Mouse (Mus musculus): ENCODE measurements at regions not wholly inside any gene's neighbourhood (a gene's known extent, or its start where the extent isn't known, plus 50 kb on each side); places are given as distances from the start of the nearest gene placed in this dataset.
A peak's percentile ranks its signal among the peaks of the same experiment; 100 is the strongest.
"Not testable (repeated sequence)": the region's sequence is repeated elsewhere in the genome, so short reads cannot be mapped to it uniquely, and the experiment has no call there.

DNA sequence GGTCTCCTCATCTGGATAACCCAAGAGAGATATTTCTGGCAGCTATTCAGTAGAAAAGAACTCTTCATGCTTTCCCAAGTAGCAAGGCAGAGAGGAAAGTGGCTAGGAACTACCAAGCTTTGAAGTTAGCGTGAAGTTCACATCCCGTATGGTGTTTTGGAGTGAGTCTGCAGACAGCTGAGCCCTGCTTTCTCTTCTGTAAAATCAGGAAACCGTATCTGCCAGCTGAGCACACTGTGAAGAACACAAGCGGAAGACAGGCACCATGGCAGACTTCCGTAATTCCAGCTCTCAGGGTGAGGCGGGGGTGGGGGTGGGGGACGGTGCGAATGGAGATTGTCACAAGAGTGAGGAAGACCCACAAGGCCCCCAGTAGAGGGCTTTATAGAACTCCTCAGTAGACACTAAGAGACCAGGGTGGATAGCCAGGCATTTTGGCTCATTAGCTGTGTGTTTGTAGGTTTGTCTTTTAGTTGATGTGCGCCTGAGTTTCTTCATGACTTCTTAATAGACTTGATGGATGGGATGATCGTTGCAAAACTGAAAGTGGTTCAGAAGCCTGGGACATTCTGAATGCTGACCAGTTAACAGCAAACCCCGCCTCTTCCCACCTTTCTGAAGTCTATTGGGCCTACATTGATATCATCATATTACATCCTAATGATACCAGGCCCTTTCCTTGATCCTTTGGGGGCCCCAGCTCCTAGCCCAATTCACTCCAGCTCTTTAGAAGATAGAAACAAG, 287.4 kb downstream of the 4933412E24Rik start:
- no peak for ATAC-seq (ENCODE audit: insufficient number of reproducible peaks, low FRiP score, low TSS enrichment, low read depth)
- no peak overlapping the region for H3K9ac ChIP-seq
- peaks cover 8% of the 10 kb centered on the region; the same call in 1 of the 2 replicates for H3K4me1 ChIP-seq
- H3K27me3 ChIP-seq: no peaks in the 10 kb centered on the region
- H3K9me3 ChIP-seq (replicated peaks): no peaks in the 10 kb centered on the region
- H3K4me2 ChIP-seq (replicated peaks): no peak overlapping the region
- WGBS: 69% methylated on average over 11 of the region's 11 CpGs
- peak overlapping the region; percentile 51; the same call in 1 of the 2 replicates for H3K27ac ChIP-seq (replicated peaks)
- no peak overlapping the region for H3K4me3 ChIP-seq (replicated peaks)
- H3K36me3 ChIP-seq: no peaks in the 10 kb centered on the region

DNA sequence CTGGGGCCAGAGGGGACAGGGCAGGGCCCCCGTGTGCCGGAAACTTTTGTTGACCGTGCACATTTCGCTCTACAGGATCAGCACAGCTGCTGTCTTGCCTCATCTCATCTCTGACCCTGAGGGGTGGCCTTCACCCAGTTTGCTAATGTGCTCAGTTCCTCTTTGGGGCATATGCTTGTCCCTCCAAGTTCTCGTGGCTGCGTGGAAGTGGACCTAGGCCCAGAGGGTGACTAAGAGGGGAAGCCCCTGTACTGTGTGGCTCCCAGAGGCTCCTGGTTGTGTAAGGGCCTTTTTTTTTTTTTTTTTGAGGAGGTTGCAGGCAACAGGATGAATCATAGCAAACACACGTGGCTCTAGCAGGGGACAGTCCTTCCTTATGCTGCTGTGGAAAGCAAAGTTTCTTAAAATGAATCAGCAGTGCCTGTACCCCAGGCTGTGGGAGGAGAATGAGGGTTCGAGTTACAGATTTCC, 288.2 kb downstream of the 4933412E24Rik start:
- no peaks in the 10 kb centered on the region for H3K27me3 ChIP-seq
- 48% methylated on average over 8 of the region's 8 CpGs for WGBS
- H3K9ac ChIP-seq: no peak overlapping the region
- no peaks in the 10 kb centered on the region for H3K9me3 ChIP-seq (replicated peaks)
- H3K27ac ChIP-seq (replicated peaks): peak overlapping the region; percentile 51; the same call in 1 of the 2 replicates
- peaks cover 8% of the 10 kb centered on the region; the same call in 1 of the 2 replicates for H3K4me1 ChIP-seq
- no peak overlapping the region for H3K4me3 ChIP-seq (replicated peaks)
- H3K4me2 ChIP-seq (replicated peaks): no peak overlapping the region
- H3K36me3 ChIP-seq: no peaks in the 10 kb centered on the region
- ATAC-seq (ENCODE audit: insufficient number of reproducible peaks, low FRiP score, low TSS enrichment, low read depth): no peak; the same call in 1 of the 2 replicates

DNA sequence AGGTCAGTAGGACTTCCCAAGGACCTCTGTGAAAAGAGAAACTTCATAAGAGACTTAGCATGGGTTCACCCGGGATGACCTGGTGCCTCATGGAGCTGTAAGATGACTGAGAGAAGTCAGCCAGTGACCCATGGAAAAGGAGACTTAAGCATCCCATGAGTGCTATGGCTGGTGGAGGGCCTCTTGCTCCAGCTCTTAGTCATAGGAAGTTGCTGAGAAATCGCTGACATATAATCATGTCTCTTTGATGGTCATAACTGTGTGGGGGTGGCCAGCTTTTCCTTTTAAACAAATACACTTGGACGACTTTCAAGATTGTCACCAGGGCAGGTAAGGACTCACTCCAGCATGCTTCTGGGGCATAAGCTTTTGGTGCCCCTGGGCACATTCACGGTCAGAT, 290.5 kb downstream of the 4933412E24Rik start:
- 75% methylated on average over 4 of the region's 4 CpGs for WGBS
- no peaks in the 10 kb centered on the region for H3K27me3 ChIP-seq
- no peak overlapping the region for H3K27ac ChIP-seq (replicated peaks)

DNA sequence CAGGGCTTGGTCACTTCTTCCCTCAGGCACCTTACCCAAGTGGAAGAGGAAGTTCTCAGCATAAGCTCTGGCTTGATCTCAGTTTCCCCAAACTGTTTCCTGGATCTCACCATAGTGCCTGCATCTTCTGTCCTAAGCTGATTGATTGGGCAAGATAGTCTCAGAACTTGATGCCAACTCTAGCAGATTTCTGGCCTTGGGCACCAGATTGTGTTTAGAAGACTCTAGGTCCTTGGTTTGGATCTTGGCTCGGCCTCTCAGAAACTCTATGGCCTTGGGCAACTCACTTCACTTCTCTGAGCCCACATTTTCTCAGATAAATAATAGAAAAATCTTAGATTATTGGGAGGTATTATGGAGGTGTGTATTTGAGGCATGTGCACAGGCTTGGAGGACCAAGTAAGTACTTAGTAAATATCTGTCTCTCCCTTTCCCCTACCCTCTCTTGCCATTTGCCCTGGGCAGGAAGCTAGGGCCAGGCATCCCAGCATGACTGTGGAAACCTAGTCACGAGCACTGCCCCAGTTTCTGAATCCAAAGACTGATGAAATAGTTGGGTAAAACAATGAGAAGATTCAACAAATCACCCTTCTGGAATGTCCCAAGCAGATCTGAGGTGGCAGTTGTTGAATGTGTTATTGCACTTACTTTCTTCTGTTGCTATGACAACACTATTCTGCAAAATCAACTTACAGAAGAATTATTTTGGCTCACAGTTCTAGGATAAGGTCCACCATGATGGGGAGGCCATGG, 293.6 kb downstream of the 4933412E24Rik start:
- Histone ChIP-seq H3K4me2 (replicated peaks) (no peak overlapping the region), H3K4me3 (replicated peaks) (no peak overlapping the region), H3K27me3 (no peaks in the 10 kb centered on the region), H3K27ac (replicated peaks) (no peak overlapping the region), H3K9me3 (replicated peaks) (no peaks in the 10 kb centered on the region), H3K36me3 (no peaks in the 10 kb centered on the region), H3K9ac (no peak overlapping the region), H3K4me1 (no peaks in the 10 kb centered on the region)
- no peak for ATAC-seq (ENCODE audit: insufficient number of reproducible peaks, low FRiP score, low TSS enrichment, low read depth)
- 67% methylated on average over 2 of the region's 2 CpGs for WGBS

More for the DNA sequence above, 290.5 kb downstream of the 4933412E24Rik start:
- H3K9ac ChIP-seq: no peak overlapping the region
- H3K4me1 ChIP-seq: peaks cover 8% of the 10 kb centered on the region; the same call in 1 of the 2 replicates
- ATAC-seq (ENCODE audit: insufficient number of reproducible peaks, low FRiP score, low TSS enrichment, low read depth): no peak
- H3K36me3 ChIP-seq: no peaks in the 10 kb centered on the region
- H3K4me3 ChIP-seq (replicated peaks): no peak overlapping the region
- no peak overlapping the region for H3K4me2 ChIP-seq (replicated peaks)
- H3K9me3 ChIP-seq (replicated peaks): no peaks in the 10 kb centered on the region

DNA sequence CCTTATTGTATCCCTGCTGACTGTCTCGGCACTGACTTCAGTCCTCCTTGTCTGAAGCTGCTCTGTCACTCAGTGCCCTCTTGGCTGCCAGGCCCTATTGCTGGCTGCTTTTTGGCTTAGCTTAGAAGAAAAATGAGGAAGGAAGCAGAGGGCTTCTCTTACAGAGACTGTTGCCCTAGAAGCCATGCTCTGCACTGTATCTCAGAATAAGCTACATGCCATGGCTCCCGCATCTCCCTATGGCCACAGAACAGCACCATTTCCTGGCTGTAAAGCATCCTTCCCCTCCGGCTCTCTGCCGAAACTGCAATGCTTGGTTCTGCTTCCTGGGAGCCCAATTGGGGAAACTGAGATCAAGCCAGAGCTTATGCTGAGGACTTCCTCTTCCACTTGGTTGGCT, 295.0 kb downstream of the 4933412E24Rik start:
- no peak overlapping the region for H3K9ac ChIP-seq
- no peaks in the 10 kb centered on the region for H3K36me3 ChIP-seq
- 82% methylated on average over 4 of the region's 4 CpGs for WGBS
- ATAC-seq (ENCODE audit: insufficient number of reproducible peaks, low FRiP score, low TSS enrichment, low read depth): no peak
- H3K9me3 ChIP-seq (replicated peaks): no peaks in the 10 kb centered on the region
- no peak overlapping the region for H3K4me3 ChIP-seq (replicated peaks)
- H3K4me2 ChIP-seq (replicated peaks): no peak overlapping the region
- no peaks in the 10 kb centered on the region for H3K27me3 ChIP-seq
- no peaks in the 10 kb centered on the region for H3K4me1 ChIP-seq
- H3K27ac ChIP-seq (replicated peaks): no peak overlapping the region

DNA sequence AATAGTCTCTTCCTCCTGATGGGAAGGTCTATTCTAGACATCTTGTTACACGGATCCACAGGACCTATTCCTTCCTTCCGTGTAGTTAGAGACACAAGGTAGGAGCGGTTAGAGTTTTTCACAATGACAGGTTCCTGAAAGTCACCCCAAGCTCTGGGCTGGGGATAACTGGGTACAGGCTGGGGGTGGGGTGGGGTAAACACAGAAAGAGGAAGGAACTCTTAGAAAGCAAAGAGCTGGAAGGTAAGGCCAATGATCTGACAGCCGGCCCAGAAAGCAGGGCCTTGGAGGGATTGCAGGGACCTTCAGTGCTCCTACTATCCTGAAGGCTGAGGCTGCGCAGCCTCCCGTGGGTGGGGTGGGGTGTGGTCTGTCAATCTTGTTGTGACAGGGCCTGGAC, 295.4 kb downstream of the 4933412E24Rik start:
- H3K4me1 ChIP-seq: no peaks in the 10 kb centered on the region
- H3K27ac ChIP-seq (replicated peaks): no peak overlapping the region
- no peaks in the 10 kb centered on the region for H3K9me3 ChIP-seq (replicated peaks)
- H3K27me3 ChIP-seq: no peaks in the 10 kb centered on the region
- WGBS: 74% methylated on average over 6 of the region's 6 CpGs
- no peak overlapping the region for H3K4me3 ChIP-seq (replicated peaks)
- no peak overlapping the region for H3K4me2 ChIP-seq (replicated peaks)
- no peaks in the 10 kb centered on the region for H3K36me3 ChIP-seq
- H3K9ac ChIP-seq: no peak overlapping the region
- ATAC-seq (ENCODE audit: insufficient number of reproducible peaks, low FRiP score, low TSS enrichment, low read depth): no peak

DNA sequence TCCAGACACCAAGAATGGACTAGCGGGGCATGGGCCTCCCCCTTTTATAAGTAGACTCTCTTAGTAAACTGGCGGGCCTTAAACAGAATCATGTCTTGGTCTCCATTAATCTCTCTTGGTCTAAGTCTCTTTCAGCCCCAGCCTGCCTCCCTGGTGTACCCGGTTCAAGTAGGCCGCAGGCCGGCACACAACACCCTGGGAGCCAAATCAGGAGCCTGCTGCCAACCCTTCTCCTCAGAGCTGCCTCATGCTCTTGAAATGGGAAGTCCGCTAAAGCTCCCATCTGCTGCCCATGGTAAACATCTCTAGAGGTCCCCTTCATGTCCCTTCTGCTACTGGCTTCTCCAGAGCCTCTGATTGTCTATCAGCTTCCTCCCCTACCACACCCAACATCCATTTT, 296.3 kb downstream of the 4933412E24Rik start:
- WGBS: 94% methylated on average over 6 of the region's 6 CpGs
- H3K27ac ChIP-seq (replicated peaks): no peak overlapping the region
- H3K9me3 ChIP-seq (replicated peaks): no peaks in the 10 kb centered on the region
- no peak overlapping the region for H3K4me2 ChIP-seq (replicated peaks)
- no peaks in the 10 kb centered on the region for H3K36me3 ChIP-seq
- H3K27me3 ChIP-seq: no peaks in the 10 kb centered on the region
- no peaks in the 10 kb centered on the region for H3K4me1 ChIP-seq
- ATAC-seq (ENCODE audit: insufficient number of reproducible peaks, low FRiP score, low TSS enrichment, low read depth): no peak
- no peak overlapping the region for H3K9ac ChIP-seq
- no peak overlapping the region for H3K4me3 ChIP-seq (replicated peaks)

DNA sequence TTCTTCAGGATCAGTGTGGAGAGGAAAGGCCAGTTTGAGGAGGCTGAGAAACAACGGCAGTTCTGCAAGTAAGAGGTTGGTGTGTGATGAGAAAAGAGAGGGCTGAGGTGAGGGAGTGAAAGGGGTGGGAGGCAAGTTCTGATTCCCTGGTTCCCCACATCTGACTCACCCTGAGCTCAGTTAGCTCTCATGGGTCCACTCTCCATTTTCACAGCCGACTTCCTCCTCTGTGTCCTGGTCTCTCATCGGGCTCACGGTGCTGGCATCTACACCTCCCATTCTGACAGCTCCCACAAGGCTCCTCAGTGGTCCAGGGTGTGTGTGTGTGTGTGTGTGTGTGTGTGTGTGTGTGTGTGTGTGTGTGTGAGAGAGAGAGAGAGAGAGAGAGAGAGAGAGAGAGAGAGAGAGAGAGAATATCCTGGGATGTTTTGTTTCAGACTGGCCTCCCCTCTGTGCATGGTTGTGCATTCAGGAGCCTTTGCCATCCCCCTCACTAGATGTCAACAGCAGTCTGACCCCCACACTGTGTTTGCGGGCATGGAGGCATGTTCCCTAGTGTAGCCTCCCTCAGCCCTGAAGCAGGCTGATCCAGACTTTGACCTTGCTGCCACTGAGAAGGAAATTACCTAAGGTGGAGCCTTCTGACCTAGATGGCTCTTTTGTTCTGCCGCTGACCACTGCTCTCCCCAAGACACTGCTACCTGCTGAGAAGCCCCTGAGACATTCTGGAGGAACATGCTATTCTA, 296.9 kb downstream of the 4933412E24Rik start:
- H3K27ac ChIP-seq (replicated peaks); H3K4me3 ChIP-seq (replicated peaks); H3K27me3 ChIP-seq; H3K4me1 ChIP-seq; H3K36me3 ChIP-seq; H3K9ac ChIP-seq; H3K4me2 ChIP-seq (replicated peaks); H3K9me3 ChIP-seq (replicated peaks); ATAC-seq (ENCODE audit: insufficient number of reproducible peaks, low FRiP score, low TSS enrichment, low read depth): not testable (repeated sequence)
- 73% methylated on average over 6 of the region's 6 CpGs for WGBS

DNA sequence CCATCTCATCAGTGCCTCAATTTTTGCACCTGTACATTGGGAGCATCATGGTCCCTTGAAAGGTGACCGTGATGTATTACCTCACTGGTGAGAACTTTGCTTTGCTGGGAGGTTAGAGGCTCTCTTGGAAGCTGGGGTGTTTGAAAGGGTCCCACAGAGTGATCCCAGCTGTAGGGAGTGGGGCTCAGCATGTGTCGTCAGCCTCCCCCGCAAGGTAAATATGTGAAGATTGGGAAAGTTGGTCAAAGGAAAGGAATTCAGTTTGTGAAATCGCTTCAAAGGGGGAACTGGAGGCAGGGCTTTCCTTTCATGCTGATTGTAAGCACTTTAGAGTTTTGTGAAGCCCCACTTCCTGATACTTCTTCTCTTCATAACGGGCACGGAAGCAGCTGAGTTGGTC, 299.5 kb downstream of the 4933412E24Rik start:
- Histone ChIP-seq H3K4me1 (peaks cover 4% of the 10 kb centered on the region; the same call in 1 of the 2 replicates), H3K27ac (replicated peaks) (no peak overlapping the region), H3K4me3 (replicated peaks) (no peak overlapping the region), H3K36me3 (no peaks in the 10 kb centered on the region), H3K9ac (no peak overlapping the region), H3K4me2 (replicated peaks) (no peak overlapping the region), H3K27me3 (no peaks in the 10 kb centered on the region), H3K9me3 (replicated peaks) (no peaks in the 10 kb centered on the region)
- 67% methylated on average over 6 of the region's 6 CpGs for WGBS
- ATAC-seq (ENCODE audit: insufficient number of reproducible peaks, low FRiP score, low TSS enrichment, low read depth): no peak

DNA sequence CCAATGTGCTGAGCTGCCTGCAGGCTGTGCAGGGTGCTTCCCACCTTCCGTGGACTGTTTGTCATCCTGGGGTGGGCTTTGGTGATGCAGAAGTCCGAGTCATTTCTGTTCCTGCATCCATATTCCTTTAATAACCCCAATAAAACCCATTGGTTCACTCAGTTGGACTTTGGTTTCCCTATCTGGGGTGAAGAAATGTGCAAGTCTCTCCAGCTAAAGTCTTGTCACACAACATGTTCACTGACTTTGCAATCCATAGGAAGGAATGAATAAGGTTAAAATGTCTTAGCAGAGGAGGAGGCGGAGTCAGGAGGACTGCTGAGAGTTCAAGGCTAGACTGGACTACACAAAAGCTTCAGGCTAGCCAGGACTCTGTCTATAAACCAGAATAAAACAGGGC, 300.5 kb downstream of the 4933412E24Rik start:
- Histone ChIP-seq H3K36me3 (no peaks in the 10 kb centered on the region), H3K4me2 (replicated peaks) (no peak overlapping the region), H3K27me3 (no peaks in the 10 kb centered on the region), H3K9ac (no peak overlapping the region), H3K4me3 (replicated peaks) (no peak overlapping the region), H3K9me3 (replicated peaks) (no peaks in the 10 kb centered on the region), H3K4me1 (peaks cover 4% of the 10 kb centered on the region; the same call in 1 of the 2 replicates), H3K27ac (replicated peaks) (no peak overlapping the region)
- ATAC-seq (ENCODE audit: insufficient number of reproducible peaks, low FRiP score, low TSS enrichment, low read depth): no peak
- WGBS: 80% methylated on average over 3 of the region's 3 CpGs
